Mouse (Mus musculus) cerebellum, adult 2 months (tissue): Measurements from ENCODE around the gene Wrap73.

Source experiments
- CTCF ChIP-seq: fragments of 200-500 bp; IDR thresholded peaks from 2 replicates; pipeline ENCODE4 v1.5.1; 2011; ENCODE audit warnings: low read depth, mild to moderate bottlenecking, control low read depth, low read length, moderate library complexity, borderline replicate concordance; ENCODE audit not compliant: insufficient read depth
- POLR2A ChIP-seq: fragments of 200-500 bp; IDR thresholded peaks from 2 replicates; pipeline ENCODE4 v1.6.1; 2011; ENCODE audit warnings: low read length, control low read depth, borderline replicate concordance; ENCODE audit not compliant: insufficient read depth

GRCm38 (mm10) chr4:154211459-154211858 is 69.3 kb downstream of the Wrap73 start:
- no peak for TF ChIP-seq POLR2A
- TF ChIP-seq CTCF, result no peak
